ENCODE assay signal across 8 mouse cellular contexts in genomic region chr7:45103652-45104180, GRCm38 (mm10). TPM values are rescaled to one million over a fixed set of nuclear protein-coding genes. Genes with fewer than 3 reads are reported as not detected.
DNase-seq lines count a peak whose midpoint lies in the region; ATAC-seq lines count a peak whose summit lies in the region.

TSS of gene Fcgrt (minus strand) at chr7:45103851.

- 0 out of 2 replicates have a peak within 1 kb of the TSS, but pooled peaks have one; percentile 24 for H3K27ac ChIP-seq in hindbrain, embryonic 12.5 days

- H3K36me3 ChIP-seq in hindbrain, embryonic 12.5 days = no peaks in the 10 kb centered on the region

- peak within 1 kb of the TSS; percentile 13 for H3K4me2 ChIP-seq in hindbrain, embryonic 12.5 days (replicated peaks)

- ATAC-seq in hindbrain, embryonic 12.5 days (ENCODE audit: low FRiP score) = no peak

- peak; percentile 85 for DNase-seq in MN1 (ENCODE audit: low spot score)
- peak; percentile 47 to 72 for DNase-seq in adrenal gland, postnatal 4 days (ENCODE audit: low spot score in 2 of 2)
- peak; percentile 97 for DNase-seq in gastrocnemius, adult 18-20 months (ENCODE audit: low spot score)
- DNase-seq in layer of hippocampus, postnatal 25 days (ENCODE audit: extremely low spot score in 1 of 2, low spot score in 1 of 2) = no peak
- DNase-seq in lung, postnatal 14 days = peak; percentile 93
- peak; percentile 98 for DNase-seq in skeletal muscle tissue, adult 2 months (ENCODE audit: low read depth, low spot score)
- DNase-seq in spleen, adult 12 weeks (ENCODE audit: low spot score) = no peak

- no peaks in the 10 kb centered on the region for H3K9me3 ChIP-seq in hindbrain, embryonic 12.5 days (replicated peaks)

- WGBS in hindbrain, embryonic 12.5 days = 79% methylated on average over 7 of the region's 7 CpGs

- H3K4me1 ChIP-seq in hindbrain, embryonic 12.5 days = 0 out of 2 replicates have a peak, but pooled peaks cover 5% of the 10 kb centered on the region

- no peak within 1 kb of the TSS for H3K9ac ChIP-seq in hindbrain, embryonic 12.5 days

- H3K27me3 ChIP-seq in hindbrain, embryonic 12.5 days = no peaks in the 10 kb centered on the region

- H3K4me3 ChIP-seq in hindbrain, embryonic 12.5 days = no peak within 1 kb of the TSS

RNA-seq across cellular contexts. Expression of gene Fcgrt, which starts in this region (rescaled TPM):
- total RNA-seq in adrenal gland, postnatal 4 days (2021) = 100 to 1,000 TPM in 1 of 2 experiments, 10 to 100 TPM in 1; 98.0 to 104 TPM
- 10 to 100 TPM; 27.4 to 29.1 TPM for total RNA-seq in gastrocnemius, adult 18-20 months (2021)
- polyA plus RNA-seq in hindbrain, embryonic 12.5 days (2016; fragmentation: Nextera tagmentation; extraction: Ambion mirVana) = 20.2 and 21.0 TPM in 2 replicates
- total RNA-seq in layer of hippocampus, postnatal 25 days (2021) = 10 to 100 TPM; 18.1 to 21.0 TPM

Comparison
In these comparisons a context has a peak if more than half of its experiments do, and no peak if none do; other contexts are left out.
1. DNase-seq: peak in MN1 (single experiment), adrenal gland, postnatal 4 days (2 of 2), gastrocnemius, adult 18-20 months (single experiment), lung, postnatal 14 days (single experiment) and skeletal muscle tissue, adult 2 months (single experiment); none in layer of hippocampus, postnatal 25 days (0 of 2) and spleen, adult 12 weeks (single experiment).